Mouse (Mus musculus) intestine, embryonic 16.5 days (tissue): ENCODE data around the gene Mul1. TPM values are rescaled to one million over a fixed set of nuclear protein-coding genes. Genes with fewer than 3 reads are reported as not detected.

ENCODE experiments used
- ATAC-seq: fragments of 200-750 bp; cut with Nextera tagmentation; 2 replicates; pipeline ENCODE4 v1.8.0; 2017; ENCODE audit warnings: moderate TSS enrichment, moderate library complexity
- H3K27ac ChIP-seq: fragments of 300-500 bp; sonication (generic); 2 replicates; pipeline ENCODE4 v1.5.1; 2014; ENCODE audit warnings: mild to moderate bottlenecking, low read length
- H3K27me3 ChIP-seq: fragments of 300-500 bp; sonication (generic); replicated peaks from 2 replicates; pipeline ENCODE4 v1.6.1; 2014; ENCODE audit warnings: low read length, control low read depth, mixed read lengths; ENCODE audit not compliant: control insufficient read depth, insufficient read depth
- H3K36me3 ChIP-seq: fragments of 300-500 bp; sonication (generic); 2 replicates; pipeline ENCODE4 v1.6.1; 2014; ENCODE audit warnings: low read length, control low read depth; ENCODE audit not compliant: control insufficient read depth, insufficient read depth
- H3K4me1 ChIP-seq: fragments of 300-500 bp; sonication (generic); 2 replicates; pipeline ENCODE4 v1.6.1; 2014; ENCODE audit warnings: low read length, control low read depth, mixed read lengths; ENCODE audit not compliant: control insufficient read depth, insufficient read depth
- H3K4me2 ChIP-seq: fragments of 300-500 bp; sonication (generic); 2 replicates; pipeline ENCODE4 v1.6.1; 2014; ENCODE audit warnings: low read depth, low read length, control low read depth
- H3K4me3 ChIP-seq: fragments of 300-500 bp; sonication (generic); 2 replicates; pipeline ENCODE4 v1.5.1; 2014; ENCODE audit warnings: mild to moderate bottlenecking, low read length
- H3K9ac ChIP-seq: fragments of 300-500 bp; sonication (generic); 2 replicates; pipeline ENCODE4 v1.6.1; 2014; ENCODE audit warnings: low read depth, low read length
- H3K9me3 ChIP-seq: fragments of 300-500 bp; sonication (generic); 2 replicates; pipeline ENCODE4 v1.6.1; 2016; ENCODE audit warnings: low read length, control low read depth; ENCODE audit not compliant: control insufficient read depth
- WGBS: fragments of 180-500 bp; shearing (Covaris S2); extraction: QIAGEN DNeasy Blood & Tissue Kit; methylation state at CpG from one replicate; pipeline ENCODE4 v1.1.7; 2014; 5-methylcytosine and 5-hydroxymethylcytosine counted together
- polyA plus RNA-seq: library from polyadenylated mRNA; unstranded; fragments of >200 nt; fragmentation: Nextera tagmentation; extraction: Ambion mirVana; gene quantifications from 2 replicates; pipeline ENCODE4 v1.2.1, GENCODE M21; 2015

The Mul1 gene
- polyA plus RNA-seq, 1 experiment from 2014 or later, result 32.7 TPM

- H3K9ac ChIP-seq, result 0 out of 2 replicates have a peak overlapping the region, but pooled peaks have one; percentile 53
- H3K9me3 ChIP-seq, result no peaks in the 10 kb centered on the region
- H3K4me2 ChIP-seq, result no peak overlapping the region; the same call in 1 of the 2 replicates
- H3K4me3 ChIP-seq, result no peak overlapping the region
- peaks cover 57% of the 10 kb centered on the region for H3K4me1 ChIP-seq
- H3K27ac ChIP-seq, result peak overlapping the region; percentile 97
- no peaks in the 10 kb centered on the region for H3K27me3 ChIP-seq
- 45% methylated on average over 8 of the region's 8 CpGs for WGBS
- no peaks in the 10 kb centered on the region for H3K36me3 ChIP-seq
- ATAC-seq, result no peak
Measured at GRCm38 (mm10) chr4:138465446-138465845, 31.0 kb downstream of the Mul1 start.

- 81% methylated on average over 6 of the region's 6 CpGs for WGBS
- H3K9ac ChIP-seq, result no peak overlapping the region
- no peaks in the 10 kb centered on the region for H3K27me3 ChIP-seq
- no peak for ATAC-seq
- peaks cover 54% of the 10 kb centered on the region for H3K4me1 ChIP-seq
- H3K9me3 ChIP-seq, result no peaks in the 10 kb centered on the region
- H3K27ac ChIP-seq, result peak overlapping the region; percentile 31; the same call in 1 of the 2 replicates
- no peaks in the 10 kb centered on the region for H3K36me3 ChIP-seq
- H3K4me2 ChIP-seq, result no peak overlapping the region
- no peak overlapping the region for H3K4me3 ChIP-seq
Measured at GRCm38 (mm10) chr4:138466690-138467089, 32.2 kb downstream of the Mul1 start.

GRCm38 (mm10) chr4:138467451-138467850 lies 33.0 kb downstream of the Mul1 start:
- peak overlapping the region; percentile 31; the same call in 1 of the 2 replicates for H3K27ac ChIP-seq
- H3K9ac ChIP-seq, result 0 out of 2 replicates have a peak overlapping the region, but pooled peaks have one; percentile 28
- WGBS, result 87% methylated on average over 5 of the region's 5 CpGs
- H3K4me3 ChIP-seq, result no peak overlapping the region
- H3K4me2 ChIP-seq, result no peak overlapping the region
- ATAC-seq, result no peak
- H3K9me3 ChIP-seq, result no peaks in the 10 kb centered on the region
- peaks cover 54% of the 10 kb centered on the region for H3K4me1 ChIP-seq
- no peaks in the 10 kb centered on the region for H3K36me3 ChIP-seq
- no peaks in the 10 kb centered on the region for H3K27me3 ChIP-seq

- Histone ChIP-seq H3K9ac (no peak overlapping the region), H3K4me2 (peak overlapping the region; percentile 13; the same call in 1 of the 2 replicates), H3K4me3 (no peak overlapping the region), H3K27me3 (no peaks in the 10 kb centered on the region), H3K4me1 (peaks cover 40% of the 10 kb centered on the region), H3K27ac (peak overlapping the region; percentile 3; the same call in 1 of the 2 replicates), H3K9me3 (no peaks in the 10 kb centered on the region), H3K36me3 (no peaks in the 10 kb centered on the region)
- WGBS, result 10% methylated on average over 7 of the region's 7 CpGs
- ATAC-seq, result no peak
Measured at GRCm38 (mm10) chr4:138469080-138469479, 34.6 kb downstream of the Mul1 start.

- Histone ChIP-seq H3K4me3 (no peak overlapping the region), H3K4me1 (peaks cover 24% of the 10 kb centered on the region), H3K9me3 (no peaks in the 10 kb centered on the region), H3K36me3 (no peaks in the 10 kb centered on the region), H3K27ac (no peak overlapping the region), H3K9ac (no peak overlapping the region), H3K4me2 (0 out of 2 replicates have a peak overlapping the region, but pooled peaks have one; percentile 0), H3K27me3 (no peaks in the 10 kb centered on the region)
- WGBS, result 34% methylated on average over 7 of the region's 7 CpGs
- no peak for ATAC-seq
Measured at GRCm38 (mm10) chr4:138471241-138471640, 36.8 kb downstream of the Mul1 start.

GRCm38 (mm10) chr4:138479595-138479994 lies 45.1 kb downstream of the Mul1 start:
- Histone ChIP-seq H3K9ac (no peak overlapping the region), H3K27me3 (no peaks in the 10 kb centered on the region), H3K4me2 (no peak overlapping the region), H3K4me1 (0 out of 2 replicates have a peak, but pooled peaks cover 2% of the 10 kb centered on the region), H3K27ac (no peak overlapping the region), H3K36me3 (no peaks in the 10 kb centered on the region), H3K4me3 (no peak overlapping the region), H3K9me3 (no peaks in the 10 kb centered on the region)
- WGBS, result 82% methylated on average over 7 of the region's 7 CpGs
- ATAC-seq, result no peak

GRCm38 (mm10) chr4:138480962-138481361 lies 46.5 kb downstream of the Mul1 start:
- 24% methylated on average over 9 of the region's 9 CpGs for WGBS
- no peaks in the 10 kb centered on the region for H3K36me3 ChIP-seq
- H3K4me2 ChIP-seq, result no peak overlapping the region
- no peak overlapping the region for H3K4me3 ChIP-seq
- H3K27ac ChIP-seq, result no peak overlapping the region
- ATAC-seq, result no peak
- no peaks in the 10 kb centered on the region for H3K9me3 ChIP-seq
- no peak overlapping the region for H3K9ac ChIP-seq
- H3K4me1 ChIP-seq, result 0 out of 2 replicates have a peak, but pooled peaks cover 2% of the 10 kb centered on the region
- no peaks in the 10 kb centered on the region for H3K27me3 ChIP-seq

GRCm38 (mm10) chr4:138482721-138483120 lies 48.2 kb downstream of the Mul1 start:
- Histone ChIP-seq H3K36me3 (no peaks in the 10 kb centered on the region), H3K4me1 (peaks cover 3% of the 10 kb centered on the region; the same call in 1 of the 2 replicates), H3K9me3 (no peaks in the 10 kb centered on the region), H3K27ac (no peak overlapping the region), H3K27me3 (no peaks in the 10 kb centered on the region), H3K4me3 (no peak overlapping the region), H3K9ac (no peak overlapping the region), H3K4me2 (no peak overlapping the region)
- WGBS, result 57% methylated on average over 8 of the region's 8 CpGs
- ATAC-seq, result no peak

- ATAC-seq, result no peak
- H3K27me3 ChIP-seq, result no peaks in the 10 kb centered on the region
- WGBS, result 68% methylated on average over 8 of the region's 8 CpGs
Measured at GRCm38 (mm10) chr4:138488241-138488640, 53.8 kb downstream of the Mul1 start.

GRCm38 (mm10) chr4:138491088-138491487 lies 56.6 kb downstream of the Mul1 start:
- no peak for ATAC-seq
- H3K4me1 ChIP-seq, result peaks cover 28% of the 10 kb centered on the region
- H3K4me2 ChIP-seq, result no peak overlapping the region
- no peaks in the 10 kb centered on the region for H3K27me3 ChIP-seq
- no peak overlapping the region for H3K27ac ChIP-seq
- H3K9me3 ChIP-seq, result no peaks in the 10 kb centered on the region
- no peak overlapping the region for H3K9ac ChIP-seq
- H3K36me3 ChIP-seq, result no peaks in the 10 kb centered on the region
- WGBS, result 67% methylated on average over 4 of the region's 4 CpGs
- H3K4me3 ChIP-seq, result no peak overlapping the region

More at GRCm38 (mm10) chr4:138488241-138488640, 53.8 kb downstream of the Mul1 start:
- H3K4me1 ChIP-seq, result peaks cover 3% of the 10 kb centered on the region; the same call in 1 of the 2 replicates
- H3K9ac ChIP-seq, result no peak overlapping the region
- no peak overlapping the region for H3K4me3 ChIP-seq
- no peaks in the 10 kb centered on the region for H3K36me3 ChIP-seq
- H3K4me2 ChIP-seq, result no peak overlapping the region
- no peaks in the 10 kb centered on the region for H3K9me3 ChIP-seq
- no peak overlapping the region for H3K27ac ChIP-seq
